Mouse (Mus musculus) small intestine, adult 2 months (tissue): ENCODE measurements around the gene Sin3b. TPM values are rescaled to one million over a fixed set of nuclear protein-coding genes. Genes with fewer than 3 reads are reported as not detected.

Experiments
- H3K27ac ChIP-seq: fragments of 200-500 bp; 2 replicates; pipeline ENCODE4 v1.5.1; 2012; ENCODE audit warnings: low read depth, low read length, control low read depth, inconsistent platforms; ENCODE audit not compliant: insufficient read depth
- H3K27me3 ChIP-seq: fragments of 200-500 bp; 2 replicates; pipeline ENCODE4 v1.6.1; 2012; ENCODE audit warnings: mild to moderate bottlenecking, moderate library complexity, low read length, inconsistent platforms; ENCODE audit not compliant: control insufficient read depth, insufficient read depth
- H3K36me3 ChIP-seq: fragments of 200-500 bp; 2 replicates; pipeline ENCODE4 v1.6.1; 2012; ENCODE audit warnings: mild to moderate bottlenecking, low read length, control low read depth, inconsistent platforms; ENCODE audit not compliant: control insufficient read depth, insufficient read depth
- H3K4me1 ChIP-seq: fragments of 200-500 bp; 2 replicates; pipeline ENCODE4 v1.6.1; 2012; ENCODE audit warnings: low read length, inconsistent platforms, mixed read lengths; ENCODE audit not compliant: control insufficient read depth, insufficient read depth, insufficient read length
- H3K4me3 ChIP-seq: fragments of 200-500 bp; 2 replicates; pipeline ENCODE4 v1.5.1; 2012; ENCODE audit warnings: low read depth, mild to moderate bottlenecking, control low read depth, inconsistent platforms, low read length, moderate library complexity
- CTCF ChIP-seq: fragments of 200-500 bp; IDR thresholded peaks from 2 replicates; pipeline ENCODE4 v1.5.1; 2012; ENCODE audit warnings: low read depth, mild to moderate bottlenecking, control low read depth, inconsistent platforms, low read length, moderate library complexity, mixed read lengths; ENCODE audit not compliant: insufficient replicate concordance, insufficient read length; ENCODE audit errors: extremely low read depth
- POLR2A ChIP-seq: fragments of 200-500 bp; IDR thresholded peaks from 2 replicates; pipeline ENCODE4 v1.6.1; 2012; ENCODE audit warnings: low read depth, mild to moderate bottlenecking, control low read depth, inconsistent platforms, low read length, moderate library complexity
- WGBS: fragments of 180-500 bp; shearing (Covaris S2); methylation state at CpG from one replicate; pipeline ENCODE4 v1.1.7; 2018; 5-methylcytosine and 5-hydroxymethylcytosine counted together
- polyA plus RNA-seq: library from polyadenylated mRNA; depleted of rRNA; stranded (reverse); fragments of >200 nt; gene quantifications from 2 replicates; pipeline ENCODE4 v1.2.3, GENCODE M21; 2012

Sin3b gene
- polyA plus RNA-seq, 1 experiment, result 114 TPM

DNA sequence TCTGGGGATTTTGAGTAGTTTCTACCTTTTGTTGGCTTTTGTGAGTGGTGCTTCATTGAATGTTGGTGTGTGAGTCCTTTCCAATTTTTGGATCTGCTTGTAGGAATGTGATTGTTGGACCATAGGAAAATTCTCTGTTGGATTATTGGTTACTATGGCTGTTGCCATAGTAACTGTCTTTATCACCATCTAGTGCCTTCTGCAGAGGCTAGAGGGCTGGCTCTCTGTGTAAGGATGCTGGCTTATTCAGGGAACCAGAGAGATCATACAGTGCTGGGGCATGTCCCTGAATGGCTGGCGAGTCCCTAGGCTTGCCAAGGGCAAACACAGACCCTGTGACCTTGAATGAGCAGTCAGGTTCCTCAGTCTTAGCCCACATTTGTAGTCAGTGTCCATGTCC lies 5.6 kb downstream of the Sin3b start:
- no peak overlapping the region for H3K4me3 ChIP-seq
- no peak for TF ChIP-seq POLR2A
- TF ChIP-seq CTCF, result no peak
- no peak overlapping the region for H3K27ac ChIP-seq
- H3K36me3 ChIP-seq, result peaks cover 76% of the 10 kb centered on the region
- no peaks in the 10 kb centered on the region for H3K27me3 ChIP-seq
- 93% methylated on average over 1 of the region's 1 CpGs for WGBS
- peaks cover 5% of the 10 kb centered on the region; the same call in 1 of the 2 replicates for H3K4me1 ChIP-seq

DNA sequence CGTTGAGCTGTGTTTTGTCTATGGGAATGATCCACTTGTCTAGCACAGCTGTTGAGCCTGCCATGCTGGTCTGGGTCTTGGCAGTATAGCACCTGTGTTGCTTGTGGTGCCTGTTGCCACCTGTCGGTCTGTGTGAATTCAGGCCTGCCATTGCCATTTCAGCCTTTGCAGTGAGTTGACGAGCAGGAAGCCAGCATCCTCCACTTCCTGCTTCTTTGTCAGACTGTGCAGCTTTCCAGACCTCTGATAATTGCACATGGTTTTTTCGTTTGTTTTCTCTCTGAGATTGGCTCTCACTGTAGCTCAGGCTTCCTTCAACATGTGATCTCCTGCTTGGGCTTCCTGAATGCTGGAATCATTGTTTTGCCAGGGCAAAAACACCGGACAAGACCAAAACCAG lies 11.9 kb downstream of the Sin3b start:
- H3K36me3 ChIP-seq, result peaks cover 68% of the 10 kb centered on the region
- no peaks in the 10 kb centered on the region for H3K27me3 ChIP-seq
- no peak overlapping the region for H3K4me3 ChIP-seq
- no peaks in the 10 kb centered on the region for H3K4me1 ChIP-seq
- WGBS, result 78% methylated on average over 5 of the region's 5 CpGs
- TF ChIP-seq CTCF (no peak), POLR2A (no peak)
- H3K27ac ChIP-seq, result no peak overlapping the region

DNA sequence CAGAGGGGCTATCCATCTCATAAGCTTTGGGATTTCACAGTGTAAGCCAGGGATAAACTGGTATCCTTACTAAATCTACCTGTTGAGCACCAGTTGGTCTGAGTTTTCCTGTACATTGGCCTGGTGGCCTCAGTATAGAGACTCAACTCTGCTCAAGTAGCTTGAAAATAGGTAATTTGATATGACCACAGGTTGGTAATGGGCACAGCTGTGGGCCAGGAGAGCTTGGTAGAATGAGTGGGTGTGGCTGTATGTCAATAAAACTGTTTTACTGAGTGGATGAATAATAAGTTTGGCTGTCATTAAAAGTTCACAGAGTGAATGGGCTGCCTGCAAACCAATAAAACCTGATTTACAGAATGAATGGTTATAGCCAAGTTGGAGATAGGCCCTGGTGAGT lies 13.8 kb downstream of the Sin3b start:
- no peaks in the 10 kb centered on the region for H3K27me3 ChIP-seq
- H3K36me3 ChIP-seq, result peaks cover 59% of the 10 kb centered on the region
- H3K27ac ChIP-seq, result no peak overlapping the region
- H3K4me1 ChIP-seq, result no peaks in the 10 kb centered on the region
- TF ChIP-seq CTCF, result no peak
- no peak for TF ChIP-seq POLR2A
- no peak overlapping the region for H3K4me3 ChIP-seq

DNA sequence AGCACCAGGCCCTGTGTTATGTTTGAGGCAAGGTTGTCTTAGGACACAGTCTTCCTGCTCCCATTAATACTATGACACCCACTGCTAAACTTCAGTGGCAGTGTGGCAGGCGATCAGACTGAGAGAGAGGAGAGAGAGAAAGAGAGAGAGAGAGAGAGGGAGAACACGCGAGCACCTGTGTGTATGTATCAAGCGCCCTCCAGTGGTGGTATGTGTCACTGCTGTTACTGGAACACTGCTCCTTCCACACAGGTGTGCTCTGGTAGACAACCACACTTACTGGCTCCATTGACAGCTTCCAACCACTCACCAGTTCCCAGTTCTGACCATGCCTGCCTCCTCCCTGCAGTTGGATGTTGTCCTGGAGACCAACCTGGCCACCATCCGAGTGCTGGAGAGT lies 23.0 kb downstream of the Sin3b start:
- TF ChIP-seq CTCF (peak; percentile 61; the same call in 1 of the 2 replicates), POLR2A (no peak)
- H3K27ac ChIP-seq, result no peak overlapping the region
- 33% methylated on average over 5 of the region's 5 CpGs for WGBS
- H3K36me3 ChIP-seq, result peaks cover 65% of the 10 kb centered on the region
- H3K4me3 ChIP-seq, result no peak overlapping the region
- no peaks in the 10 kb centered on the region for H3K27me3 ChIP-seq
- H3K4me1 ChIP-seq, result no peaks in the 10 kb centered on the region

- H3K27ac ChIP-seq, result no peak overlapping the region
- no peaks in the 10 kb centered on the region for H3K27me3 ChIP-seq
- H3K4me1 ChIP-seq, result no peaks in the 10 kb centered on the region
- H3K4me3 ChIP-seq, result no peak overlapping the region
- WGBS, result 94% methylated on average over 26 of the region's 26 CpGs
- no peak for TF ChIP-seq POLR2A
- peaks cover 77% of the 10 kb centered on the region for H3K36me3 ChIP-seq
These were observed 26.8 kb downstream of the Sin3b start for GRCm38 (mm10) chr8:72749846-72750245.

DNA sequence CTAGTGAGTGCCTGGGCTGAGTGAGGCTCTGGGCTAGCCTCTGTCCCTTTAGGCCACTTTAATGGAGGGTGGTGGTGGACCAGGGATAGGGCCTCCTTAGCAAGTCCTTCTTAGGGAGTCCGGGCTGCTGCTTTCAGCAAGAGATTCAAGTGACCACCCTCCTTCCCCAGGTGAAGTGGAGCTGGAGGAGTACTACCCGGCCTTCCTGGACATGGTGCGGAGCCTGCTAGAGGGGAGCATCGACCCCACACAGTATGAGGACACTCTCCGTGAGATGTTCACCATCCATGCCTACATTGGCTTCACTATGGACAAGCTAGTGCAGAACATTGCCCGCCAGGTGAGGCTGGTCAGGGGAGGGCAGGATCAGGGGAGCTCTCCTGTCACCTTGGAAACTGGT lies 27.2 kb downstream of the Sin3b start:
- WGBS, result 95% methylated on average over 6 of the region's 6 CpGs
- H3K27ac ChIP-seq, result no peak overlapping the region
- no peak overlapping the region for H3K4me3 ChIP-seq
- TF ChIP-seq POLR2A (no peak), CTCF (no peak)
- no peaks in the 10 kb centered on the region for H3K27me3 ChIP-seq
- H3K36me3 ChIP-seq, result peaks cover 75% of the 10 kb centered on the region
- H3K4me1 ChIP-seq, result no peaks in the 10 kb centered on the region

GRCm38 (mm10) chr8:72751126-72751525 lies 28.0 kb downstream of the Sin3b start:
- Histone ChIP-seq H3K4me3 (no peak overlapping the region), H3K27me3 (no peaks in the 10 kb centered on the region), H3K36me3 (peaks cover 82% of the 10 kb centered on the region), H3K27ac (no peak overlapping the region), H3K4me1 (no peaks in the 10 kb centered on the region)
- WGBS, result 85% methylated on average over 3 of the region's 3 CpGs
- TF ChIP-seq CTCF, result no peak
- TF ChIP-seq POLR2A, result no peak

DNA sequence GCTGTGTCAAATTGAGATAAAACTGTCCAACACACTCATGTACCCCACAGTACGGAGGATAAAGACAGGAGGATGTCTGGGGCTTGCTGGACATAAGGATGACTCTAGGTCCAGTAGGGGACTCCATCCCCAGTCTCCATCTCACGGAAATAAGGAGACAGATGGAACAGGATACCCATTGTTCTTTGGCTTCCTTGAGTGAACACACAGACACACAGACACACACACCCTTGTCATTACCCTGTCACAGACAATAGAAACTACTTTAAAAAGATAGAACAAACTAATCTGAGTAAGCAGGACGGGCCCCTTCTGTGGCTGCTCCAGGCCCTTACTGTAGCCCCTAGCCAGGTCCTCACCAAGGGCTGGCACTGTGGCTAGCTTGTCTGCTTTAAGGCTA lies 29.2 kb downstream of the Sin3b start:
- no peak for TF ChIP-seq POLR2A
- no peak for TF ChIP-seq CTCF
- Histone ChIP-seq H3K36me3 (peaks cover 80% of the 10 kb centered on the region), H3K27me3 (no peaks in the 10 kb centered on the region), H3K4me1 (no peaks in the 10 kb centered on the region), H3K4me3 (no peak overlapping the region), H3K27ac (no peak overlapping the region)
- 80% methylated on average over 3 of the region's 3 CpGs for WGBS
